Mouse (Mus musculus): ENCODE measurements around the gene Nodal. TPM values are rescaled to one million over a fixed set of nuclear protein-coding genes. Genes with fewer than 3 reads are reported as not detected.

Gene Nodal
- polyA plus RNA-seq (2015; fragmentation: Nextera tagmentation; extraction: Ambion mirVana): 0.19 and 0.22 TPM in 2 replicates

GRCm38 (mm10) chr10:61417672-61418071 lies at the start of gene Nodal:
Nodal (plus strand) TSS chr10:61417972.

GRCm38 (mm10) chr10:61383021-61383714 lies 34.6 kb upstream of the Nodal start, which contains the start of gene Pald1:
Pald1 (minus strand) TSS chr10:61383530.

GRCm38 (mm10) chr10:61452645-61453044 lies 34.9 kb downstream of the Nodal start, which contains the start of gene Eif4ebp2:
Eif4ebp2 (minus strand) TSS chr10:61452661.

Other genes with a start within 250 kb of the Nodal start
- 0.18 and 0.24 TPM in 2 replicates for gene Tbata, start 246.0 kb upstream of the Nodal start, polyA plus RNA-seq (2015; fragmentation: Nextera tagmentation; extraction: Ambion mirVana)
- 3.9 and 4.3 TPM in 2 replicates for gene Adamts14, start 144.5 kb upstream of the Nodal start, polyA plus RNA-seq (2015; fragmentation: Nextera tagmentation; extraction: Ambion mirVana)
- gene Prf1, start 120.1 kb upstream of the Nodal start, polyA plus RNA-seq (2015; fragmentation: Nextera tagmentation; extraction: Ambion mirVana): not detected in 2 replicates
- 9.8 and 10.3 TPM in 2 replicates for gene Pald1, start 34.4 kb upstream of the Nodal start, polyA plus RNA-seq (2015; fragmentation: Nextera tagmentation; extraction: Ambion mirVana)
- gene Eif4ebp2, start 34.7 kb downstream of the Nodal start, polyA plus RNA-seq (2015; fragmentation: Nextera tagmentation; extraction: Ambion mirVana): 55.4 and 57.3 TPM in 2 replicates
- 18.7 and 19.1 TPM in 2 replicates for gene Lrrc20, start 57.8 kb downstream of the Nodal start, polyA plus RNA-seq (2015; fragmentation: Nextera tagmentation; extraction: Ambion mirVana)
- gene Npffr1, start 177.5 kb downstream of the Nodal start, polyA plus RNA-seq (2015; fragmentation: Nextera tagmentation; extraction: Ambion mirVana): 0.04 and 0.10 TPM in 2 replicates
- gene Ppa1, start 230.6 kb downstream of the Nodal start, polyA plus RNA-seq (2015; fragmentation: Nextera tagmentation; extraction: Ambion mirVana): 41.9 and 90.2 TPM in 2 replicates

All from skeletal muscle tissue, postnatal 0 days (tissue).